Mouse (Mus musculus) CD8-positive naive resting alpha-beta T cell, adult 2 months (primary cell): ENCODE data around the gene Cacna1d.
A peak's percentile ranks its signal among the peaks of the same experiment; 100 is the strongest.

Experiments
- DNase-seq, 2 experiments: peaks; one replicate each; pipeline ENCODE4 v3.0.0; 2022; ENCODE audit warnings: low read depth in 2 of 2, low spot score in 2 of 2

The Cacna1d gene

GRCm38 (mm10) chr14:30171593-30171992 is 319.7 kb downstream of the Cacna1d start:
- DNase-seq, result no peak

- no peak for DNase-seq
Measured at GRCm38 (mm10) chr14:30171008-30171407, 320.2 kb downstream of the Cacna1d start.

GRCm38 (mm10) chr14:30169455-30169854 is 321.8 kb downstream of the Cacna1d start:
- DNase-seq, result no peak

- DNase-seq, result no peak
Measured at GRCm38 (mm10) chr14:30168902-30169301, 322.4 kb downstream of the Cacna1d start.

GRCm38 (mm10) chr14:30168387-30168786 is 322.9 kb downstream of the Cacna1d start:
- no peak for DNase-seq

- DNase-seq, result no peak
Measured at GRCm38 (mm10) chr14:30167606-30168005, 323.6 kb downstream of the Cacna1d start.

GRCm38 (mm10) chr14:30166036-30166435 is 325.2 kb downstream of the Cacna1d start:
- no peak for DNase-seq

- no peak for DNase-seq
Measured at GRCm38 (mm10) chr14:30163733-30164708, 327.2 kb downstream of the Cacna1d start.

- DNase-seq, result no peak
Measured at GRCm38 (mm10) chr14:30147774-30148173, 343.5 kb downstream of the Cacna1d start.

- no peak for DNase-seq
Measured at GRCm38 (mm10) chr14:30138379-30138964, 352.8 kb downstream of the Cacna1d start.

GRCm38 (mm10) chr14:30137961-30138360 is 353.3 kb downstream of the Cacna1d start:
- DNase-seq, result no peak

- peak; percentile 76 to 84 for DNase-seq
Measured at GRCm38 (mm10) chr14:30136965-30137364, 354.3 kb downstream of the Cacna1d start.

- DNase-seq, result no peak
Measured at GRCm38 (mm10) chr14:30135351-30135750, 355.9 kb downstream of the Cacna1d start.

GRCm38 (mm10) chr14:30133684-30134083 is 357.6 kb downstream of the Cacna1d start:
- DNase-seq, result no peak

GRCm38 (mm10) chr14:30131256-30131655 is 360.0 kb downstream of the Cacna1d start:
- DNase-seq, result no peak

GRCm38 (mm10) chr14:30130092-30130491 is 361.2 kb downstream of the Cacna1d start:
- DNase-seq, result no peak

- peak in 1 of 2 experiments; percentile 7 for DNase-seq
Measured at GRCm38 (mm10) chr14:30129378-30129777, 361.9 kb downstream of the Cacna1d start.

GRCm38 (mm10) chr14:30124951-30125690 is 366.1 kb downstream of the Cacna1d start:
- DNase-seq, result peak in 1 of 2 experiments; percentile 6

- no peak for DNase-seq
Measured at GRCm38 (mm10) chr14:30120023-30120422, 371.2 kb downstream of the Cacna1d start.

- no peak for DNase-seq
Measured at GRCm38 (mm10) chr14:30113392-30114108, 377.7 kb downstream of the Cacna1d start.

- no peak for DNase-seq
Measured at GRCm38 (mm10) chr14:30109079-30109478, 382.2 kb downstream of the Cacna1d start.
